Mouse (Mus musculus): ENCODE measurements around the gene Tax1bp3. TPM values are rescaled to one million over a fixed set of nuclear protein-coding genes. Genes with fewer than 3 reads are reported as not detected.

Tax1bp3 gene
- polyA plus RNA-seq, 1 experiment from 2014 or later, result 208 TPM

DNA sequence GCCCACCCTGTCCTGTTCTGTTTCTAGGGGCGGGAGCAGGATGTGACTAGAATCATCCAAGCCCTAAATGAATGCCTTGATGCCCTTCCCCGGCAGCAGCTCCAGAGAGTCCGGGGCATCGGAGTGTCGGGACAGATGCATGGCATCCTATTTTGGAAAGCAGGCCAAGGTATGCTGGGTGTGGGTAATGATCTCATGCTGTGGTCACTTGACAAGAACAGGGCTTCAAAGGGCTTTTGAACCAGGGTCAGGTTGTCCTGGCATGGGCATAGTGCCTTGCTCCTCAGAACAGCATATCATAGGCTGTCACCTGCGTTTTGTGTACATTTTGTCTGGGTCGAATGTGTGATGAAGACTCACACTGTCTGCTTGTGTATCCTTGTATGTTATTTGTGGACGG lies 27.0 kb downstream of the Tax1bp3 start:
- 85% methylated on average over 8 of the region's 8 CpGs for WGBS
- Histone ChIP-seq H3K27ac (no peak overlapping the region), H3K4me3 (no peak overlapping the region), H3K4me1 (peaks cover 7% of the 10 kb centered on the region; the same call in 1 of the 2 replicates), H3K27me3 (no peaks in the 10 kb centered on the region), H3K9me3 (no peaks in the 10 kb centered on the region), H3K9ac (no peak overlapping the region), H3K36me3 (no peaks in the 10 kb centered on the region), H3K4me2 (no peak overlapping the region)
- no peak for ATAC-seq (ENCODE audit: insufficient number of reproducible peaks, insufficient read depth, low FRiP score, low TSS enrichment, low read depth)

DNA sequence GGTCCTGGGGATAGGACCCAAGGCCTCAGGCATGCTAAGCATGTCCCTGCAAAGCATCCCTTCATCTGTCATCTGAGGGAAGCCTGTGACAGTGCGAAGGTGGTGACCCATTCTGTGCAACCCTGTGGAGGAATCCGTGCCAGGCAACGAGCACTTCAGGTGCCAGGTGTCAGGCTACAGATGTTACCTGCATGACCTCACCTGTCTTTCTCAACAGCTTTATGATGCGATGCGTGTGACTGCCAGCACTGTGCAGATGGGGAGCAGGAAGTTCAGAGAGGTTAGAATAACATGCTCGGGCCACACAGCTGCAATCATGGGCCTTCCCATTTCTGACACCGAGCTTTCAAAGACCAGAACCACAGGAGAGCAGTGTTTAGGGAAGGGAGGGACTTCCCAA lies 28.3 kb downstream of the Tax1bp3 start:
- no peak for ATAC-seq (ENCODE audit: insufficient number of reproducible peaks, insufficient read depth, low FRiP score, low TSS enrichment, low read depth)
- no peaks in the 10 kb centered on the region for H3K4me1 ChIP-seq
- H3K27ac ChIP-seq, result no peak overlapping the region
- no peaks in the 10 kb centered on the region for H3K9me3 ChIP-seq
- no peak overlapping the region for H3K4me2 ChIP-seq
- no peaks in the 10 kb centered on the region for H3K36me3 ChIP-seq
- H3K9ac ChIP-seq, result no peak overlapping the region
- WGBS, result 65% methylated on average over 7 of the region's 7 CpGs
- H3K4me3 ChIP-seq, result no peak overlapping the region
- H3K27me3 ChIP-seq, result no peaks in the 10 kb centered on the region

- Histone ChIP-seq H3K27ac (no peak overlapping the region), H3K4me1 (no peaks in the 10 kb centered on the region), H3K4me3 (no peak overlapping the region), H3K27me3 (no peaks in the 10 kb centered on the region), H3K9me3 (no peaks in the 10 kb centered on the region), H3K9ac (no peak overlapping the region), H3K4me2 (no peak overlapping the region), H3K36me3 (no peaks in the 10 kb centered on the region)
- 78% methylated on average over 2 of the region's 2 CpGs for WGBS
- no peak for ATAC-seq (ENCODE audit: insufficient number of reproducible peaks, insufficient read depth, low FRiP score, low TSS enrichment, low read depth)
These were observed 30.7 kb downstream of the Tax1bp3 start for GRCm38 (mm10) chr11:73207621-73208020.

DNA sequence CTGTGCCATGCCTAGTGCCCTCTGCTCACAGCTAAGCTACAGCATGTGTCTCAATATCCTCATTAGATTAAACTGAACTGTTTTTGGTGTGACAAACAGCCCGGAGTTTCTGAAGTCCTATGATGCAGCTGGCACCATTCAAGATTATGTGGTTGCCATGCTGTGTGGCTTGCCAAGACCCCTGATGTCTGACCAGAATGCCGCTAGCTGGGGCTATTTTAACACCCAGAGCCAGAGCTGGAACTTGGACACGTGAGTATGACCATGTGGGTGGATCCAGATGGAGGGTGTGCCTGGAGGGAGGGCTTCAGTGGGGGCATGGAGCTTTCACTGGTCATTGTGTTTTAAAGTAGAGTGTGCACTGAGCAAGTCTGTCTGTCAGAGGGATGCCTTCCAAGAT lies 37.1 kb downstream of the Tax1bp3 start:
- Histone ChIP-seq H3K36me3 (no peaks in the 10 kb centered on the region), H3K4me3 (no peak overlapping the region), H3K27me3 (no peaks in the 10 kb centered on the region), H3K27ac (no peak overlapping the region), H3K4me2 (no peak overlapping the region), H3K9me3 (no peaks in the 10 kb centered on the region), H3K9ac (no peak overlapping the region), H3K4me1 (no peaks in the 10 kb centered on the region)
- 75% methylated on average over 3 of the region's 3 CpGs for WGBS
- ATAC-seq (ENCODE audit: insufficient number of reproducible peaks, insufficient read depth, low FRiP score, low TSS enrichment, low read depth), result no peak

DNA sequence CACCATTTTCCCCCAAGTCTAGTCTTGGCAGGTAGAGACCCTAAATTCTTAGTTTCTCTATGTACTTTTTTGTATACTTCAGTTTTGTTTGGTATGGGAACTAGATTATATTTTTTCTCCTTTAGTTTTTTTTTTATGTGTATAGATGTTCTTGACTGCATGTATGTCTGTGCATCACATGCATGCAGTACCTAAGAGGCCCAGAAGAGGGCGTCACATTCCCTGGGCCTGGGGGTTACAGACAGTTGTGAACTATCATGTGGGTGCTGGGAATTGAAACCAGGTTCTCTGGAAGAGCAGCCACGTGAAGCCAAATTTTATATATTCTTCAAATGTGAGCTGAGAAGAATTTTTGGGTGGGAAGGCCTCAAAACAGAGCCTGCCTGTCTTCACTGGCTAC lies 42.8 kb downstream of the Tax1bp3 start:
- Histone ChIP-seq H3K9ac (no peak overlapping the region), H3K27me3 (no peaks in the 10 kb centered on the region), H3K4me1 (no peaks in the 10 kb centered on the region), H3K4me3 (no peak overlapping the region), H3K4me2 (no peak overlapping the region), H3K27ac (no peak overlapping the region), H3K36me3 (no peaks in the 10 kb centered on the region), H3K9me3 (no peaks in the 10 kb centered on the region)
- 51% methylated on average over 2 of the region's 2 CpGs for WGBS
- ATAC-seq (ENCODE audit: insufficient number of reproducible peaks, insufficient read depth, low FRiP score, low TSS enrichment, low read depth), result no peak

DNA sequence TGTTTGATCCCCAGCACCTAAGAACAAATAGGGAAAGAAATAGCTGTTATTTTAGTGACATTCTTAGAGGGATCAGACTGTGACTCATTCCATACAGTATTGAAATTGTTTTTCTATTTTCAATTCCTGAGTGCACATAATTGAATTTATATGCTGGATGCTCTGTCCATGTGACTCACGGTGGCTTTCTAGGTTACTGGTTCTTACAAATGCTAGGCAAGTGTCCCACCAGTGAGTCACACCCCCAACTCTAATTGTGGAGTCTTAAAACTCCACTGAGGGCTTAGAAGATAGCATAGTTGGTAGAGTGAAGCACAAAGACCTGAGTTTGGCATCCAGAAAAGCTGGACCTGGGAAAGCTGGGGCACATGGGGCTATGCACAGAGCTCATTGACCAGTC lies 43.8 kb downstream of the Tax1bp3 start:
- H3K36me3 ChIP-seq, result no peaks in the 10 kb centered on the region
- ATAC-seq (ENCODE audit: insufficient number of reproducible peaks, insufficient read depth, low FRiP score, low TSS enrichment, low read depth), result no peak
- no peaks in the 10 kb centered on the region for H3K9me3 ChIP-seq
- no peak overlapping the region for H3K4me3 ChIP-seq
- no peaks in the 10 kb centered on the region for H3K4me1 ChIP-seq
- WGBS, result 84% methylated on average over 1 of the region's 1 CpGs
- H3K4me2 ChIP-seq, result no peak overlapping the region
- no peak overlapping the region for H3K27ac ChIP-seq
- H3K9ac ChIP-seq, result no peak overlapping the region
- H3K27me3 ChIP-seq, result no peaks in the 10 kb centered on the region

- ATAC-seq (ENCODE audit: insufficient number of reproducible peaks, insufficient read depth, low FRiP score, low TSS enrichment, low read depth), result no peak
- H3K4me3 ChIP-seq, result no peak overlapping the region
- no peaks in the 10 kb centered on the region for H3K27me3 ChIP-seq
- 30% methylated on average over 5 of the region's 5 CpGs for WGBS
- no peaks in the 10 kb centered on the region for H3K36me3 ChIP-seq
- H3K4me2 ChIP-seq, result no peak overlapping the region
- H3K9ac ChIP-seq, result no peak overlapping the region
- no peaks in the 10 kb centered on the region for H3K9me3 ChIP-seq
- no peaks in the 10 kb centered on the region for H3K4me1 ChIP-seq
- H3K27ac ChIP-seq, result no peak overlapping the region
These were observed 46.0 kb downstream of the Tax1bp3 start for GRCm38 (mm10) chr11:73222846-73223245.

- Histone ChIP-seq H3K27me3 (no peaks in the 10 kb centered on the region), H3K4me3 (no peak overlapping the region), H3K9me3 (0 out of 2 replicates have a peak, but pooled peaks cover under 1% of the 10 kb centered on the region), H3K9ac (no peak overlapping the region), H3K4me1 (no peaks in the 10 kb centered on the region), H3K36me3 (no peaks in the 10 kb centered on the region), H3K4me2 (no peak overlapping the region), H3K27ac (no peak overlapping the region)
- WGBS, result 71% methylated on average over 2 of the region's 2 CpGs
- no peak for ATAC-seq (ENCODE audit: insufficient number of reproducible peaks, insufficient read depth, low FRiP score, low TSS enrichment, low read depth)
These were observed 47.1 kb downstream of the Tax1bp3 start for GRCm38 (mm10) chr11:73223966-73224365.

- Histone ChIP-seq H3K9ac (no peak overlapping the region), H3K4me3 (no peak overlapping the region), H3K4me2 (no peak overlapping the region), H3K36me3 (no peaks in the 10 kb centered on the region), H3K27me3 (no peaks in the 10 kb centered on the region), H3K27ac (no peak overlapping the region), H3K9me3 (0 out of 2 replicates have a peak, but pooled peaks cover 7% of the 10 kb centered on the region), H3K4me1 (no peaks in the 10 kb centered on the region)
- WGBS, result 87% methylated on average over 6 of the region's 6 CpGs
- no peak for ATAC-seq (ENCODE audit: insufficient number of reproducible peaks, insufficient read depth, low FRiP score, low TSS enrichment, low read depth)
These were observed 49.0 kb downstream of the Tax1bp3 start for GRCm38 (mm10) chr11:73225856-73226255.

DNA sequence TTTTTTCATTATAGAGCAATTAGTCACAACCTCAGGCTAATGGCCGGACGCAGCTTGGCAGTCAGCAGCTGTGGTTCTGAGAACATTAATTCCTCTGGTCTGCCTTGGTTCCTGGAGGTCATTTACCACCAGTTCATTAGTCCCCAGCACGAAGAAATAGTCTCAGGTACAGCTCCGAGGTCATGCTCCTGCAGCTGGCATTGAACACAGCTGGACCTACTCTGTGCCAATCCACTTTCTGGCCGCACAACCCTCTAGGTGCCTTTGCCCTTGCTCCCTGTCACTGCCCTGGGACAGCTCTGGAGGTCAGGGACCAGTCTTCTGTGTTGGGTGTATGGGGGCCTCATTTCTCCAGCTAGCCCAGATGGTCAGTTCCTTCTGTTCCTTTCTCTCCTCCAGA lies 52.0 kb downstream of the Tax1bp3 start:
- H3K9me3 ChIP-seq, result 0 out of 2 replicates have a peak, but pooled peaks cover 7% of the 10 kb centered on the region
- no peaks in the 10 kb centered on the region for H3K4me1 ChIP-seq
- H3K4me2 ChIP-seq, result no peak overlapping the region
- H3K27me3 ChIP-seq, result no peaks in the 10 kb centered on the region
- 78% methylated on average over 5 of the region's 5 CpGs for WGBS
- ATAC-seq (ENCODE audit: insufficient number of reproducible peaks, insufficient read depth, low FRiP score, low TSS enrichment, low read depth), result no peak
- no peak overlapping the region for H3K27ac ChIP-seq
- H3K9ac ChIP-seq, result no peak overlapping the region
- H3K4me3 ChIP-seq, result no peak overlapping the region
- H3K36me3 ChIP-seq, result no peaks in the 10 kb centered on the region

DNA sequence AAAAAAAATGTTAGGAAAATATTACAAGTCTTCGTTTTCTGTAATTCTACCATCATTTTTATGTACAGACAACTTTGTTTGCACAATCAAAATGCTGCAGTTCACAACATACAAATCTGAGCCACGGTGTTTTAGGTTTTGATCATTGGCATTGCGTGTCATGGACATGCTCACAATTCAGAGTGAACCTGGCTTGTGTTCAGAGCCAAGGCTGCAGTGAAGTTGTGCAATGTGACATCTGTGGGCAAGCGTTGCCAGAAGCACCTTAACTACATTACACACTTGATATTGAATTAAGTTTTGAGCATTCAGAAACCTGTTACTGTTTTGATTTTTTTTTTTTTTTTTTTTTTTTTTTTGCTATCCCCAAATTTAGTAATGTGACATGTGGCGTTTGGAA lies 53.2 kb downstream of the Tax1bp3 start:
- Histone ChIP-seq H3K4me2 (no peak overlapping the region), H3K36me3 (no peaks in the 10 kb centered on the region), H3K27me3 (no peaks in the 10 kb centered on the region), H3K27ac (no peak overlapping the region), H3K4me3 (no peak overlapping the region), H3K9me3 (0 out of 2 replicates have a peak, but pooled peaks cover 7% of the 10 kb centered on the region), H3K9ac (no peak overlapping the region), H3K4me1 (no peaks in the 10 kb centered on the region)
- 76% methylated on average over 5 of the region's 5 CpGs for WGBS
- ATAC-seq (ENCODE audit: insufficient number of reproducible peaks, insufficient read depth, low FRiP score, low TSS enrichment, low read depth), result no peak

DNA sequence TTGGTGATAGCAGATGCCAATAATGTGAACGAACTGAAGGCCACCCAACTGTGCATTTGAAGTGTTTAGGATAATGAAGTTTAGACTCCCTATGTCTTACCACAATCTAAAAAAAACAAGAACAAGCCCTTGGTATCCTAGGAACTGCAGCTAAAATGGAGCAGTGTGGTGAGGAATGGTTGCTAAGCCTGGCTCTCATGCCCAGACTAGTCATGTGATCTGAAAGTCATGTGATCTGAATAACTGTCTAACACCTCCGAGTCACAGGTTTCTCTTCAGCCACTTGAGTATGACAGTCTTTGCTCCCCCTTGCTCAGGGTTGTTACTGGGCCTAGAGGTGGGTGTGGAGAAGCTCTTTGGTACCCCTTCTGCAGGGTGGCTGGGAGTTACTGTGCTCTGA lies 55.6 kb downstream of the Tax1bp3 start:
- H3K9me3 ChIP-seq, result 0 out of 2 replicates have a peak, but pooled peaks cover 7% of the 10 kb centered on the region
- H3K36me3 ChIP-seq, result no peaks in the 10 kb centered on the region
- no peak overlapping the region for H3K27ac ChIP-seq
- no peak overlapping the region for H3K4me3 ChIP-seq
- no peak overlapping the region for H3K9ac ChIP-seq
- peaks cover 12% of the 10 kb centered on the region for H3K4me1 ChIP-seq
- no peaks in the 10 kb centered on the region for H3K27me3 ChIP-seq
- WGBS, result 62% methylated on average over 2 of the region's 2 CpGs
- no peak overlapping the region for H3K4me2 ChIP-seq
- ATAC-seq (ENCODE audit: insufficient number of reproducible peaks, insufficient read depth, low FRiP score, low TSS enrichment, low read depth), result no peak

Measured in embryonic facial prominence, embryonic 13.5 days (tissue).